Mouse (Mus musculus): ENCODE results near the gene Coq8a.

DNA sequence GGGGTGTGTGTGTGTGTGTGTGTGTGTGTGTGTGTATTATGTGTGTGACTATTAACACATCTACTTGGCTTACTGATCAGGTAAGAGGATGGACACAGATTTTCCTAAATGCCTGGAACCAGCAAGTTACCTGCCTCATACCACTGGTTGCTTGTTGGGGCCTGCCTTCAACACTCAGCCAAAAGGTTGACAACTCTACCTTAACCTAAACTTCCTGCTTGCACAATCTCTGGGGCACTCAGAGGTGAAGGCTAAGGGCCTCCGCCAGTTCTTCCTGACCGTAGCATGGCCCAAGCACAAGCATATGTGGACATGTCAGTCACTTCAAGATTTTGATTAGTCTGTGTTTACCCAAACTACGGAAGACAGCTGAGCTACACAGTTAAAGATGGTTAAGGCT lies 1.4 kb downstream of the Coq8a start:
- no peak for TF ChIP-seq CTCF (IDR thresholded peaks at IDR 0.05; ENCODE audit: insufficient read depth, low read length)
- TF ChIP-seq POLR2A (IDR thresholded peaks at IDR 0.05; ENCODE audit: borderline replicate concordance, extremely low read depth, low read depth, low read length): no peak

Data from lung, adult 2 months (tissue).